Mouse (Mus musculus) intestine, embryonic 14.5 days (tissue): ENCODE data around the gene Slfn3. TPM values are rescaled to one million over a fixed set of nuclear protein-coding genes. Genes with fewer than 3 reads are reported as not detected.
"Not testable (repeated sequence)": the region's sequence is repeated elsewhere in the genome, so short reads cannot be mapped to it uniquely, and the experiment has no call there.

Source experiments
- ATAC-seq: fragments of 200-750 bp; cut with Nextera tagmentation; replicated peaks from 2 replicates; pipeline ENCODE4 v1.8.0; 2017; ENCODE audit warnings: low read depth, moderate number of reproducible peaks, moderate TSS enrichment, moderate library complexity; ENCODE audit not compliant: low FRiP score, low TSS enrichment
- DNase-seq: peaks from one replicate; pipeline ENCODE4 v3.0.0-alpha.2; 2018; ENCODE audit warnings: low spot score
- H3K27ac ChIP-seq: fragments of 300-500 bp; sonication (generic); 2 replicates; pipeline ENCODE4 v1.5.1; 2014; ENCODE audit warnings: low read depth, mild to moderate bottlenecking, control low read depth
- H3K27me3 ChIP-seq: fragments of 300-500 bp; sonication (generic); replicated peaks from 2 replicates; pipeline ENCODE4 v1.6.1; 2014; ENCODE audit warnings: low read length, control low read depth; ENCODE audit not compliant: control insufficient read depth, insufficient read depth
- H3K36me3 ChIP-seq: fragments of 300-500 bp; sonication (generic); 2 replicates; pipeline ENCODE4 v1.6.1; 2014; ENCODE audit warnings: low read length, control low read depth; ENCODE audit not compliant: control insufficient read depth, insufficient read depth
- H3K4me1 ChIP-seq: fragments of 300-500 bp; sonication (generic); replicated peaks from 2 replicates; pipeline ENCODE4 v1.6.1; 2014; ENCODE audit warnings: low read length, control low read depth, mixed read lengths; ENCODE audit not compliant: control insufficient read depth, insufficient read depth
- H3K4me2 ChIP-seq: fragments of 300-500 bp; sonication (generic); 2 replicates; pipeline ENCODE4 v1.6.1; 2014; ENCODE audit warnings: low read length
- H3K4me3 ChIP-seq: fragments of 300-500 bp; sonication (generic); 2 replicates; pipeline ENCODE4 v1.5.1; 2014; ENCODE audit warnings: low read depth, low read length, control low read depth, mixed read lengths
- H3K9ac ChIP-seq: fragments of 300-500 bp; sonication (generic); 2 replicates; pipeline ENCODE4 v1.6.1; 2014; ENCODE audit warnings: mild to moderate bottlenecking, low read length
- H3K9me3 ChIP-seq: fragments of 300-500 bp; sonication (generic); 2 replicates; pipeline ENCODE4 v1.6.1; 2016; ENCODE audit warnings: low read length, control low read depth; ENCODE audit not compliant: control insufficient read depth
- WGBS: fragments of 180-500 bp; shearing (Covaris S2); extraction: QIAGEN DNeasy Blood & Tissue Kit; methylation state at CpG from one replicate; pipeline ENCODE4 v1.1.7; 2014; 5-methylcytosine and 5-hydroxymethylcytosine counted together
- polyA plus RNA-seq: library from polyadenylated mRNA; unstranded; fragments of >200 nt; fragmentation: Nextera tagmentation; extraction: Ambion mirVana; gene quantifications from 2 replicates; pipeline ENCODE4 v1.2.1, GENCODE M21; 2014

The Slfn3 gene
- 0.85 and 0.89 TPM in 2 replicates for polyA plus RNA-seq

DNA sequence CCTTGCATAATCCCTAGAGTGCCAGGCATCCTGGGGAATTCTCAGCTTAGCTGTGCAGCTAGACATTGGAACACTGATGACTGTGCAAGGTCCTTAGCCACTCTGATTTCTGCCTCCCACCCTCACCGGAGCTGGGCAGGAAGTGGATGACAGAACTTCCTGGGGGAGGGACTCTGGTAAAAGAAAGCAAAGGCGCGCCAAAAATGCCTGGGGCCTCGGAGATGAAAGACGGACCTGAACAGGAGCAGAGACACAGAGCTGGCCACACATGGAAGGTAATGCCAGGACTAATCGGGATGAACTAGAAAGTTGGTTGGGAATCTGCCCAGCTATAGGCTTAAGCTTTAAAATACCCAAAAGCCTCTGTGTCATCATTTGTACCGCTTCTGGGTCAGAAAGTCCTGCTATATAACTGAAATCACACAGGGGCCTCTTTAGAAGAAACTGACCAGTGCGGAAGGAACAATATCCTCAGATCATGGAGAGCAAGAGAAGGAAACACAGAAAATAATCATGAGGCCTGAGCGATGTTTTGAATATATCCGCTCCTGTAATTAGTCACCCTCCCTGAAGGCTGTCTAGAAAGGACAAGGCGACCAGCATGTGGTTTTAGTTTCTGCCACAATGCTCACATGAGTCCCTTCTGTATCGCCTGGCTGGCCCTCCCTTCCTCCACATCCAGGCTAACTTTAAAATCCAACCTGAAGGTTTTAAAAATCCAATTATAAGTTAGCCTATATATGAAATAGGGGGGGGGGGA is at the start of gene Slfn3:
Gene Slfn3, plus strand, starts transcription at position 197 of the 760 bp plus-strand sequence.
- ATAC-seq, result no peak
- H3K9me3 ChIP-seq, result no peaks in the 10 kb centered on the region
- no peaks in the 10 kb centered on the region for H3K36me3 ChIP-seq
- no peak for DNase-seq
- H3K27ac ChIP-seq, result no peak within 1 kb of the TSS
- H3K9ac ChIP-seq, result no peak within 1 kb of the TSS
- 82% methylated on average over 12 of the region's 12 CpGs for WGBS
- no peaks in the 10 kb centered on the region for H3K27me3 ChIP-seq
- H3K4me1 ChIP-seq, result no peaks in the 10 kb centered on the region
- H3K4me2 ChIP-seq, result no peak within 1 kb of the TSS
- H3K4me3 ChIP-seq, result no peak within 1 kb of the TSS

DNA sequence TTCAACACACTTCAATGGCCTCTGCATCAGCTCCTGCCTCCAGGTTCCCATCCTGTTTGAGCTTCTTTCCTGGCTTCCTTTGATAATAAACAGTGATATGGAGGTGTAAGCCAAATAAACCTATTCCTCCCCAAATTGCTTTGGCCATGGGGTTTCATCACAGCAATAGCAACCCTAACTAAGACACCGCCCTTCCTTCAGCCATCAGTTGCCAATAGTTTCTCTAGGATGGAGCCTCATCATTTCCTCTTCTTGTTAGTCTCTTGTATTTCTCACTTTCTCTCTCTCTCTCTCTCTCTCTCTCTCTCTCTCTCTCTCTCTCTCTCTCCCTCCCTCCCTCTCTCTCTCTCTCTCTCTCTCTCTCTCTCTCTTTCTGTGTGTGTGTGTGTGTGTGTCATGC is 42.2 kb upstream of the Slfn3 start:
- no CpG with 5 or more reads among the region's 1 CpGs for WGBS
- ATAC-seq, result not testable (repeated sequence)

DNA sequence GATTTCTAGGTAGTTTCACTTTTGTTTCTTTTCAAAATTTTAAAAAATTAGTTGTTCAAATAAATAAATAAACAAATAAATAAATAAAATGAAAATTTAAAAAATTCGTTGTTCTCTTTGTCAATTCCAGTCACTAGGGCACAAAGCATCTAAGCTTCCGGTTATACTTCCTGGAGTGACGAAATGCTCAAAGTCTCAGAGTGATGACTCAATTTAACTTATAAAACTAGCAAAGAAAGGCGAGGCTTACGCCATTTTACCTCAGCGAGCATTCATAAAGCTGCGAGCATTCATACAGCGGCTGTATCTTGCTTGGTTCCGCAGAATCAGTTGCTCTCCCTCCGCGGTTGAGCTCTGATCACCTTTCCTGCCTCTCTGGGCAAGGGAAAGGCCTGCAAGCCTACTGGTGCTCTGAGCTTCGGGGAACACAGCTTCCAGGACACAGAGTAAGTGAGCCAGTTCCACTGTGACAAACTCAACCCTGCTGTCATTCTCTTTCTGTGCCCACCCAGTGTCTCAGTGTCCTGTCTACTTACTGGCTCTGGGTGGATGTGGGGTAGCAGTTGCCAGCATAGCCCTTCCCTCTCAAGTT is 16.1 kb upstream of the Slfn3 start, which contains the start of gene Slfn4:
Gene Slfn4, plus strand, starts transcription at position 239 of the 592 bp plus-strand sequence.
- Histone ChIP-seq H3K36me3 (no peaks in the 10 kb centered on the region), H3K27ac (no peak within 1 kb of the TSS), H3K9me3 (no peaks in the 10 kb centered on the region), H3K4me2 (no peak within 1 kb of the TSS), H3K4me3 (no peak within 1 kb of the TSS), H3K27me3 (no peaks in the 10 kb centered on the region), H3K9ac (no peak within 1 kb of the TSS), H3K4me1 (no peaks in the 10 kb centered on the region)
- peak; percentile 53 for DNase-seq
- ATAC-seq, result no peak
- 85% methylated on average over 12 of the region's 12 CpGs for WGBS

More for the DNA sequence above, 42.2 kb upstream of the Slfn3 start:
- not testable (repeated sequence) for H3K27me3 ChIP-seq, H3K9me3 ChIP-seq, DNase-seq, H3K4me3 ChIP-seq, H3K4me1 ChIP-seq, H3K27ac ChIP-seq, H3K36me3 ChIP-seq, H3K4me2 ChIP-seq, H3K9ac ChIP-seq

DNA sequence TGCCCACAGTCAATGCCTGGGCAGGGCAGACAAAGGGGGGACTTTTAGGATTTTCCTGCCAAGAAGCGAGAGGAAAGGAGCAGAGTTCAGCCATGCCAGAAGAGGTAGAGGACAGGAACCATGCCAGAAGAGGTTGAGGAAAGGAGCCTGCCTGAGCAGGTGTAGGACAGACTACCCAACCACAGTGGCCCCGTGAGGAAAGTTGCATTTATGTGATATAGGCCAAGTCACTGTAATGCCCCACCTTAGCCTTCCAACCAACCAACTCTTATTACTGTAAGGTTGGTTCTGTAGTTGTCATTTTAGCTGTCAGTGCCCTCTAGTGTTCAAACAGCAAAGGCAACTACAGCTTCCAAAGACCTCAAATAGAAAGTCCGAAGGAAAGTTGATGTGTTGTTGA is 871 bp downstream of the Slfn3 start:
- no peak overlapping the region for H3K4me2 ChIP-seq
- ATAC-seq, result no peak
- no peak for DNase-seq

DNA sequence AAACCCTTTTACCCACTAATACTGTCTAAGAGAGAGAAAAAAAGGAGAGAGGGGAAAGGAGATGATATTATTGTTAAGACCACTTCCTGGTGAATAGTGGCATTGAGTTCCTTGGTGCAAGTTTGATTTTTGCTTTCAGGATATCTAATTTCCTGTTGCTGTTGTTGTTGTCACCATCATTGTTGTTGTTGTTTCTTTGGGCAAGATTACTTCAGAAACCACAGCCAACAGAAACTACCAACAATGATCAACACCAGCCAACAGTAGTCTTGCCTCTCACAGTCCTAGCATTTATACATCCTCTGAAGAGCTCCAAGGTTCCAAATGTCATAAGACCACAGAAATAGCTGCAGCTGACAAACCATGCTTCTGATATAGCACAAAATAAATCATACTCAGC is 13.9 kb downstream of the Slfn3 start:
- DNase-seq (no peak), ATAC-seq (no peak)
- H3K4me2 ChIP-seq, result no peak overlapping the region
- H3K9me3 ChIP-seq, result no peaks in the 10 kb centered on the region
- H3K27ac ChIP-seq, result no peak overlapping the region
- H3K9ac ChIP-seq, result no peak overlapping the region
- no peak overlapping the region for H3K4me3 ChIP-seq
- H3K27me3 ChIP-seq, result no peaks in the 10 kb centered on the region
- H3K36me3 ChIP-seq, result no peaks in the 10 kb centered on the region
- H3K4me1 ChIP-seq, result no peaks in the 10 kb centered on the region

More for the DNA sequence above, 871 bp downstream of the Slfn3 start:
- H3K4me1 ChIP-seq, result no peaks in the 10 kb centered on the region
- whole genome bisulfite sequencing, result 66% methylated on average over 3 of the region's 3 CpGs
- H3K27me3 ChIP-seq, result no peaks in the 10 kb centered on the region
- H3K36me3 ChIP-seq, result no peaks in the 10 kb centered on the region
- H3K9me3 ChIP-seq, result no peaks in the 10 kb centered on the region
- no peak overlapping the region for H3K9ac ChIP-seq
- no peak overlapping the region for H3K27ac ChIP-seq
- no peak overlapping the region for H3K4me3 ChIP-seq

DNA sequence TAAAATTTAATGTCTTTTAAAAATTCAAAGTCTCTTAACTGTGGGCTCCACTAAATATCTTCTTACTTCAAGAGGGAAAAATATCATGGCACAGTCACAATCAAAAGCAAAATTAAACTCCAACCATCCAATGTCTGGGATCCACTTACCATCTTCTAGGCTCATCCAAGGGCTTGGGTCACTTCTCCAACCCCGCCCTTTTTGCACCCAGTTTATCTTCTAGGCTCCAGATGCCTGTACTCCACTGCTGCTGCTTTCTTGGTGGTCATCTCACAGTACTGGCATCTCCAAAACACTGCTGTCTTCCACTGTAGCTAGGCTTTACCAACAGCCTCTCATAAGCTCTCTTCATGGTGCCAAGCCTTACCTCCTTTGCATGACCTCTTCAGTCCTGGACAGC is 25.0 kb downstream of the Slfn3 start:
- Histone ChIP-seq H3K4me1 (no peaks in the 10 kb centered on the region), H3K27ac (no peak overlapping the region), H3K9me3 (no peaks in the 10 kb centered on the region), H3K4me3 (no peak overlapping the region), H3K9ac (no peak overlapping the region), H3K36me3 (no peaks in the 10 kb centered on the region), H3K27me3 (no peaks in the 10 kb centered on the region), H3K4me2 (no peak overlapping the region)
- WGBS, result 75% methylated on average over 1 of the region's 1 CpGs
- DNase-seq, result no peak
- ATAC-seq, result no peak

DNA sequence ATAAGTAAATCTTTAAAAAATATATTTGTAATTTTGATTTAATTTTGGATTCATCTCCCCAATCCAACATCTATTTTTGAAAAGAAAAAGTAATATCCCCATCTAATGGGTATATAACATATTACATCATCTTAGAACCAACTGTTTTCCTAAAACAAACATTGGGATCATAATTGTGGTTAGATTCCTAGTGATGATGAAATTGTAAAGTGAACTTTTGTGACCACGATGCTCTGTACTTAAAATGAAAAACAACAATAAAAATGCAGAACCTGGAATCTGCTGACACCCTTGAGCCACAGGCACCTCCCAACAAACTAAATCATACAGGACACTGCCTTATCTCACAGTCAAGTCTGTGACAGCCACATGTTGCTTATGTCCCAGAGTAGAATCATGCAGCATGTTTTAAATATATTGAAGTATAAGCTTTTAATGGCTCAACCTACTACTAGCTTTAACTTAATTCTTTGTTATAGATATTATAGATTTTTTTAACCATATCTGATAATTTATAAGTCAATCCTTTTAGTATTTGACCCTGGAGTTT is 30.3 kb downstream of the Slfn3 start:
- WGBS, result 72% methylated on average over 1 of the region's 1 CpGs
- DNase-seq (no peak), ATAC-seq (no peak)
- Histone ChIP-seq H3K9me3 (no peaks in the 10 kb centered on the region), H3K27me3 (no peaks in the 10 kb centered on the region), H3K4me1 (no peaks in the 10 kb centered on the region), H3K4me3 (no peak overlapping the region), H3K4me2 (no peak overlapping the region), H3K27ac (no peak overlapping the region), H3K9ac (no peak overlapping the region), H3K36me3 (no peaks in the 10 kb centered on the region)

DNA sequence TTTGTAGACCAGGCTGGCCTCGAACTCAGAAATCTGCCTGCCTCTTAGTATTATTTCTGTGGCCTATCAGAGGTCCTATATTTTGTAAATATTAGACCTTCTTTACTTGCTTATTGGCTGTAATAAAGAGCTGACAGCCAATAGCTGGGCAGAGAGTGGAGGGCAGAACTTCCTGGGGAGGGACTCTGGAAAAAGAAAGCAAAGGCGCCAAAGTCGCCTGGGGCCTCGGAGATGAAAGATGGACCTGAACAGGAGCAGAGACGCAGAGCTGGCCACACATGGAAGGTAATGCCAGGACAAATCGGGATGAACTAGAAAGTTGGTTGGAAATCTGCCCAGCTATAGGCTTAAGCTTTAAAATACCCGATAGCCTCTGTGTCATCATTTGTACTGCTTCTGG is 32.2 kb downstream of the Slfn3 start:
- Histone ChIP-seq H3K36me3 (no peaks in the 10 kb centered on the region), H3K27ac (no peak overlapping the region), H3K4me1 (no peaks in the 10 kb centered on the region), H3K4me2 (no peak overlapping the region), H3K9ac (no peak overlapping the region), H3K9me3 (no peaks in the 10 kb centered on the region), H3K4me3 (no peak overlapping the region), H3K27me3 (no peaks in the 10 kb centered on the region)
- WGBS, result 82% methylated on average over 7 of the region's 7 CpGs
- ATAC-seq (no peak), DNase-seq (no peak)
